Mouse (Mus musculus) neural tube, embryonic 15.5 days (tissue): ENCODE data around the gene Pvr. TPM values are rescaled to one million over a fixed set of nuclear protein-coding genes. Genes with fewer than 3 reads are reported as not detected.
"Not testable (repeated sequence)": the region's sequence is repeated elsewhere in the genome, so short reads cannot be mapped to it uniquely, and the experiment has no call there.

Source experiments
- ATAC-seq: fragments of 200-750 bp; cut with Nextera tagmentation; 2 replicates; pipeline ENCODE4 v1.8.0; 2017; ENCODE audit warnings: mild to moderate bottlenecking, moderate TSS enrichment, moderate library complexity; ENCODE audit not compliant: low FRiP score
- H3K27ac ChIP-seq: fragments of 300-500 bp; sonication (generic); replicated peaks from 2 replicates; pipeline ENCODE4 v1.5.1; 2015; ENCODE audit warnings: mild to moderate bottlenecking, inconsistent platforms
- H3K27me3 ChIP-seq: fragments of 300-500 bp; sonication (generic); replicated peaks from 2 replicates; pipeline ENCODE4 v1.6.1; 2015; ENCODE audit warnings: inconsistent platforms
- H3K36me3 ChIP-seq: fragments of 300-500 bp; sonication (generic); 2 replicates; pipeline ENCODE4 v1.6.1; 2015; ENCODE audit warnings: inconsistent platforms
- H3K4me1 ChIP-seq: fragments of 300-500 bp; sonication (generic); 2 replicates; pipeline ENCODE4 v1.6.1; 2015; ENCODE audit warnings: inconsistent platforms
- H3K4me2 ChIP-seq: fragments of 300-500 bp; sonication (generic); 2 replicates; pipeline ENCODE4 v1.6.1; 2015; ENCODE audit warnings: inconsistent platforms, mild to moderate bottlenecking, moderate library complexity
- H3K4me3 ChIP-seq: fragments of 300-500 bp; sonication (generic); replicated peaks from 2 replicates; pipeline ENCODE4 v1.5.1; 2015; ENCODE audit warnings: mild to moderate bottlenecking, inconsistent platforms
- H3K9ac ChIP-seq: fragments of 300-500 bp; sonication (generic); replicated peaks from 2 replicates; pipeline ENCODE4 v1.6.1; 2015; ENCODE audit warnings: mild to moderate bottlenecking, inconsistent platforms
- H3K9me3 ChIP-seq: fragments of 300-500 bp; sonication (generic); replicated peaks from 2 replicates; pipeline ENCODE4 v1.6.1; 2016; ENCODE audit warnings: inconsistent platforms
- WGBS: fragments of 180-500 bp; shearing (Covaris S2); methylation state at CpG from one replicate; pipeline ENCODE4 v1.1.7; 2015; ENCODE audit warnings: mixed read lengths; 5-methylcytosine and 5-hydroxymethylcytosine counted together
- polyA plus RNA-seq: library from polyadenylated mRNA; unstranded; fragments of >200 nt; fragmentation: Nextera tagmentation; extraction: Ambion mirVana; gene quantifications from 2 replicates; pipeline ENCODE4 v1.2.1, GENCODE M21; 2015

Gene Pvr
- polyA plus RNA-seq, 1 experiment from 2014 or later: 12.5 TPM

DNA sequence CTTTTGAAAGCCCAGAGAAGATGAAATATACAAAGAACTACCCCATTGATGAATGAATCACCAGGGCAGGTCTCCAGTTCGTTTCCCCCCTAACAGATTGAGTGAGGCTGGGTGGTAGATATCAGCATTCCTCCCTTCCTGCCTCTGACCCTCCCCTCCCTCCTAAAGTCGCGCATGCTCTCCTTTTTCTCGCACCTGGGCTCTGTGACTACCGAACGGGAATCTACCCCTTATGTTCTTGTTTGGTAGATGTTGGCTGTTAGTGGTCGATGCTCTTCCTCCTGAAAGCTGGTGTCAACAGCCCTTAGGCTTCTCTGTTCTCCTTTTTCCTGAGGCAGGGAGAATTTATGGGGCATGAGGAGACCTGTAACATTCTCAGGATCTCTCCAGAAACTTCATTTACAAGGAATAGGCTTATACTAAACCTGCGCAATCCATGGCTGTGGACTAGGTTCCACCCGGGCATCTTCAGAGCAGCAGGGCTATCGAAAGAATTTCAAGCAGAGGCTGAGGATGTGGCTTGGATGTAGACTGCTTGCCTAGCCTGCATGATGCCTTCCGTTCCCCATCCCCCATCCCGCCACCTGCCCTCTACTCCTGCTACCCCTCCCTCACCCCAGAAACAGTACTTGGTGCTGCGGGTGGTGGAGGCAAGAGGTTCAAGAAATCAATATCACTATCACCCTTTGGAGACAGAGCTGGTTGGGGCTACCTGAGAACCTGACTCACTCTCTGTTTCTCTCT is 11.3 kb upstream of the Pvr start:
- H3K4me2 ChIP-seq: peak overlapping the region; percentile 59
- H3K27me3 ChIP-seq: no peaks in the 10 kb centered on the region
- H3K36me3 ChIP-seq: no peaks in the 10 kb centered on the region
- no peaks in the 10 kb centered on the region for H3K9me3 ChIP-seq
- H3K4me1 ChIP-seq: peaks cover 11% of the 10 kb centered on the region
- H3K27ac ChIP-seq: no peak overlapping the region; the same call in 1 of the 2 replicates
- peak overlapping the region; percentile 17; the same call in 1 of the 2 replicates for H3K4me3 ChIP-seq
- peak; percentile 65 for ATAC-seq
- 29% methylated on average over 13 of the region's 13 CpGs for WGBS
- H3K9ac ChIP-seq: no peak overlapping the region

DNA sequence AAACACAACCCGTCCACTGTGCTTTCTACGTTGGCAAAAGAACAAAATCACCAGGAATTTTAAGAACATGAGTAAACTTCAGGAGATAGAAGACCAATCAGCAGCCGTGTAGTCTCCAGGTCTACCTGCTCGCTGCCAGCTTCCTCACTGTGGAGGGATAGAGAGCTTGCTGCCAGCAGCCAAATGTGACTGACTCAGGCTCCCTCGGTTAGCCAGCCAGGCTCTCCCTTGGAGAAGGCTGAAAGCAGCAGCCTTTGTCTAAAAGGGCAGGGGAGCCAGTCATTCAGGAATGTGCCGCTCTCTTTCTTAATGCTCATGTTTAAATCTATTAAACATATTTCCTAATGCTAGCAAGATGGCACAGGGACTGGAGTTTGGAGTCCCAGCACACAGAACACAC is 9.5 kb upstream of the Pvr start:
- H3K4me3 ChIP-seq, H3K9me3 ChIP-seq, H3K4me2 ChIP-seq, H3K36me3 ChIP-seq, H3K9ac ChIP-seq, ATAC-seq, H3K27ac ChIP-seq, H3K27me3 ChIP-seq: not testable (repeated sequence)
- peaks cover 11% of the 10 kb centered on the region for H3K4me1 ChIP-seq
- 84% methylated on average over 6 of the region's 6 CpGs for WGBS

DNA sequence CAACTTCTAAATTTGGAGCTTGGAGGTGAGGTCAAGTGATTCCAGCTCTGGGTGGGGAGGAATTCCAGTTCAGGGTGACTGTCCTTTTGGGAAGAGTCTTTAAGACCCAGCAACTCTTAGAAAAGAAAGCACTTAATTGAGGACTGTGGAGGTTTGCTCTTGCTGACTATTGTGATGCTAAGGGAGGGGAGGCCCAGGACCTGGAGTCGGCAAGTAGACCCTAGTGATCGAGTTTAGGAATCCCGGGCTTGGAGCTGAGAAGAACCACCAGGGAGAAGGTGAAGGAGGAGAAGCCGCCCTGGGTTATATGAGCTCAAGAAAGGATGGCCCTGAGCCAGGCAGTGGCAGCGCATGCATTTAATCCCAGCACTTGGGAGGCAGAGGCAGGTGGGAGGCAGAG is 7.5 kb upstream of the Pvr start:
- no peak for ATAC-seq
- Histone ChIP-seq H3K4me1 (peaks cover 9% of the 10 kb centered on the region), H3K4me2 (no peak overlapping the region), H3K9ac (no peak overlapping the region), H3K4me3 (no peak overlapping the region), H3K27ac (no peak overlapping the region), H3K9me3 (no peaks in the 10 kb centered on the region), H3K36me3 (no peaks in the 10 kb centered on the region), H3K27me3 (no peaks in the 10 kb centered on the region)
- 36% methylated on average over 5 of the region's 5 CpGs for whole genome bisulfite sequencing

DNA sequence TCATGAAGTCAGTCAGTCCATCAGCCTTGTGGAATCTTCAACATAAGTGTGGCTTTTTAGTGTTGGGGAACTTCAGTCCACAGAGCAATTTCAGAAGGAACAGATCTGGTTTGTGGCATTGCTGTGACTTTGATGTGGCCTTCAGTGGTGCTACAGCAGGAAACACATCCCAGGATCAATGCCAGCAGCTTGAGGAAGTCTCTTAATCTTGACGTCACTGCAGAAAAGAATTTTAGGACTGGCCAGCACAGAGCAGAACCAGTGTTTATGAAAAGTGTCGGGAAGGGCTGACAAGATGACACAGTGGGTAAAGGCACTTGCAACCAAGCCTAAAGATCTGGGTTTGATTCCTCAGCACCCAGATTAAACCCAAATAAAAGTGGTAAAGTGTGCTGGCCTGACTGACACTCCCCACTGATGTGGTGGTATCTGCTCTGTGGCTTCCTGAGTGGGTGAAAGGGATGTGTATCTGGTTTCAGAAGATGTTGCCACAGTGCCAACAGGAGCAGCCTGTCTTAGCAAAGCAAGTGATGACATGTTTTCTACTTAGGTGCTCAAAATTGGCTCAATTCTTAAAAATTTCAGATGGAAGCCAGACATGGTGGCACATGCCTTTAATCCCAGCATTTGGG is 6.0 kb upstream of the Pvr start:
- no peak overlapping the region for H3K4me2 ChIP-seq
- no peaks in the 10 kb centered on the region for H3K9me3 ChIP-seq
- no peak overlapping the region for H3K4me3 ChIP-seq
- no peak overlapping the region for H3K27ac ChIP-seq
- no peaks in the 10 kb centered on the region for H3K27me3 ChIP-seq
- no peaks in the 10 kb centered on the region for H3K36me3 ChIP-seq
- H3K4me1 ChIP-seq: peaks cover under 1% of the 10 kb centered on the region
- 81% methylated on average over 2 of the region's 2 CpGs for WGBS
- ATAC-seq: no peak
- no peak overlapping the region for H3K9ac ChIP-seq

DNA sequence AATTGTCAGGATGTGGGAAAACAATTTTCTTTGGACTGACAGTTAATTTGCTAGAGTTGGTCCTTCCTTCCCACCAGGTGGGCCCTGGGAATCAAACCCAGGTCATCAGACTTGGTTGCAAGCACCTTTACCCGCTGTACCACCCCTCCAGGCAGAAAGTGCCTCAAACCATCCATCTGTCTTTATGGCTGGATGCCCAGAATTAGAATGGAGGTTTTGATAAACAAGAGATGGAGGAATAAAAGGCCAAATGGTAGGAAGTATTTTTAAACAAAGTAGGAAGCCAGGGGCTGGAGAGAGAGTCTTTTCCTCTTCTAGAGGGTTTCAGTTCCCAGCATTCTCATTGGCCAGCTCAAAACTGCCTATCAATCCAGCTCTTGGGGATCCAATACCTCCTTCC is 4.4 kb upstream of the Pvr start:
- H3K27me3 ChIP-seq: no peaks in the 10 kb centered on the region

DNA sequence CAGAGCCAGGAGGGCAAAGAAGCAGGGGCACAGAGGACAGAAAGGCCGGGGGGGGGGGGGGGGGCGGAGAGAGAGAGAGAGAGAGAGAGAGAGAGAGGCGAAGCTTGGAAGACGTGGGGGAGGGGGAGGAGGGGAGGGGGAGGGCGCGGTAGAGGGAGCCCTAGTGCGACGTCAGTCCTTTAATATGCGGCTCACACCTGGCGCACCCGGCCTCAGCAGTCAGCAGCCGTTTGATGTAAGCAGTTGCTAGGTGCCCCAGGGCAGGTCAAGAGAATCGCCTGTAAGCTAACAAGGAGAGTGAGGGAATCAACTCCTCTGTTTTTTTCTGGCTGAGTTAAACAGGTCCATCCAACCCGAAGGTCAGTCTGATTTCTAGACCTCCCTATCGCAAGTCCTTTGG is 2.8 kb upstream of the Pvr start:
- Histone ChIP-seq H3K4me2 (0 out of 2 replicates have a peak overlapping the region, but pooled peaks have one; percentile 25), H3K9ac (no peak overlapping the region), H3K9me3 (no peaks in the 10 kb centered on the region), H3K4me3 (no peak overlapping the region), H3K4me1 (peaks cover 18% of the 10 kb centered on the region), H3K36me3 (no peaks in the 10 kb centered on the region), H3K27ac (no peak overlapping the region), H3K27me3 (no peaks in the 10 kb centered on the region)
- WGBS: 18% methylated on average over 7 of the region's 15 CpGs
- ATAC-seq: no peak

More for the DNA sequence above, 4.4 kb upstream of the Pvr start:
- WGBS: 64% methylated on average over 1 of the region's 1 CpGs
- no peak for ATAC-seq
- H3K4me3 ChIP-seq: no peak overlapping the region
- H3K9ac ChIP-seq: no peak overlapping the region
- H3K9me3 ChIP-seq: no peaks in the 10 kb centered on the region
- H3K36me3 ChIP-seq: no peaks in the 10 kb centered on the region
- H3K4me1 ChIP-seq: peaks cover 10% of the 10 kb centered on the region
- no peak overlapping the region for H3K4me2 ChIP-seq
- no peak overlapping the region for H3K27ac ChIP-seq

DNA sequence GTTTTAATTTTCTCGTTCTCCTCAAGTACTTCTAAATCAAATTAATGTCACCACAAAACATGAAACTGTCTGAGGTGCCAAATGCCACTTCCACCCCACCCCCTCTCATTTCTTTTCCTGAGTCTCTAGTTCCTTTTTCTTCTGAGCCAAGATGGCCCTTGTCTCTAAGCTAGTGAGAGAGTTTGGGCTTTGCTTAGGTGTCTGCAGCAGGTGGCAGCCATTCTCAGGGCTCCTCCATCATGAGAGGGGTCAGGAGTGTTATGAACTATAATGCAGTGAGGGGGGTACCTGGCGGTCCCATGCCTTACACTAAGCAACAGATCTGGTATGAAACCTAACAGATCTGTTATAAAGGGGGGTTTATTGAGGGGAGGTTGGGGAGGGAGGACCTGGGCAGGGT is 2.4 kb upstream of the Pvr start:
- 40% methylated on average over 2 of the region's 2 CpGs for WGBS
- H3K9me3 ChIP-seq: no peaks in the 10 kb centered on the region

DNA sequence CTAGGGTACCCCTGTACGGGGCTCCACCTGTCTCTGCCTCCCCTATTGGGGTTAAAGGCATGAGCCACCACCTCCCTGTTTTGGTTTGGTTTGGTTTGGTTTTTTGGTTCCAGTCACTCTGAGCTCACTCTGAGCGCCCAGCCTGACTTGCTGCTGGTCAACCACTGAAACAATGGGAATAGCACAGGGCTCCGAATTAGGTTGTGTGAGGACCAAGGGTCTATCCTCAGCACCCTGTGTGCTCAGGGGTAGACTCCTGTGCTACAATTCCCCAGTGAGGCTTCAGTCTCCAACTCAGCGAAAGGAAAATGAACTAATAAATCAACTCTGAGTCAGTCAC is 824 bp downstream of the Pvr start:
- Histone ChIP-seq H3K4me3 (peak overlapping the region; percentile 77), H3K4me1 (peaks cover 18% of the 10 kb centered on the region), H3K36me3 (peaks cover 14% of the 10 kb centered on the region), H3K27me3 (no peaks in the 10 kb centered on the region), H3K27ac (peak overlapping the region; percentile 91), H3K9ac (peak overlapping the region; percentile 91), H3K4me2 (peak overlapping the region; percentile 69), H3K9me3 (no peaks in the 10 kb centered on the region)
- WGBS: 30% methylated on average over 4 of the region's 4 CpGs
- ATAC-seq: peak; percentile 50

More for the DNA sequence above, 2.4 kb upstream of the Pvr start:
- H3K9ac ChIP-seq: no peak overlapping the region
- no peaks in the 10 kb centered on the region for H3K27me3 ChIP-seq
- H3K27ac ChIP-seq: no peak overlapping the region
- peaks cover 18% of the 10 kb centered on the region for H3K4me1 ChIP-seq
- no peak overlapping the region for H3K4me3 ChIP-seq
- ATAC-seq: no peak
- no peaks in the 10 kb centered on the region for H3K36me3 ChIP-seq
- H3K4me2 ChIP-seq: no peak overlapping the region

DNA sequence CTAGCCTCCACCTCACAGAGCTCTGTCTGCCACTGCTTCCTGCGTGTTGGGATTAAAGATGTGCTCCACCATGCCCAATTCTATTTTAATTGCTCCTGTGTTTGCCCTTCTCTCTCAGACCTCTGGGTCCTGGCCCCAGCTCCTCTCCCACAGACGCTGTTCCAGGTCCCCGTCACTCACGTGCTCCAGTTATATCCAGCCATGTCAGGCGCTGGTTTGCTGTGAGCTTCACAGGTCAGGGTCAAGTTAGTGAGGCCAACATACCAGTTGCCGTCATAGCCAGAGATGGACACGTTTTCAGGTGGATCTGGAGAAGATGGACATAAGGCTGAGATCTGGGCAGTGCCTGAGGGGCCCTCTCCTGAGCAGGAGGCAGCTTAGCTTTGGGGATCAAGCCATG is 6.4 kb downstream of the Pvr start:
- 95% methylated on average over 7 of the region's 7 CpGs for WGBS
- no peak overlapping the region for H3K27ac ChIP-seq
- no peak overlapping the region for H3K4me2 ChIP-seq
- H3K4me1 ChIP-seq: no peaks in the 10 kb centered on the region
- no peak for ATAC-seq
- no peaks in the 10 kb centered on the region for H3K9me3 ChIP-seq
- no peak overlapping the region for H3K9ac ChIP-seq
- no peak overlapping the region for H3K4me3 ChIP-seq
- H3K27me3 ChIP-seq: no peaks in the 10 kb centered on the region
- H3K36me3 ChIP-seq: peaks cover 16% of the 10 kb centered on the region

DNA sequence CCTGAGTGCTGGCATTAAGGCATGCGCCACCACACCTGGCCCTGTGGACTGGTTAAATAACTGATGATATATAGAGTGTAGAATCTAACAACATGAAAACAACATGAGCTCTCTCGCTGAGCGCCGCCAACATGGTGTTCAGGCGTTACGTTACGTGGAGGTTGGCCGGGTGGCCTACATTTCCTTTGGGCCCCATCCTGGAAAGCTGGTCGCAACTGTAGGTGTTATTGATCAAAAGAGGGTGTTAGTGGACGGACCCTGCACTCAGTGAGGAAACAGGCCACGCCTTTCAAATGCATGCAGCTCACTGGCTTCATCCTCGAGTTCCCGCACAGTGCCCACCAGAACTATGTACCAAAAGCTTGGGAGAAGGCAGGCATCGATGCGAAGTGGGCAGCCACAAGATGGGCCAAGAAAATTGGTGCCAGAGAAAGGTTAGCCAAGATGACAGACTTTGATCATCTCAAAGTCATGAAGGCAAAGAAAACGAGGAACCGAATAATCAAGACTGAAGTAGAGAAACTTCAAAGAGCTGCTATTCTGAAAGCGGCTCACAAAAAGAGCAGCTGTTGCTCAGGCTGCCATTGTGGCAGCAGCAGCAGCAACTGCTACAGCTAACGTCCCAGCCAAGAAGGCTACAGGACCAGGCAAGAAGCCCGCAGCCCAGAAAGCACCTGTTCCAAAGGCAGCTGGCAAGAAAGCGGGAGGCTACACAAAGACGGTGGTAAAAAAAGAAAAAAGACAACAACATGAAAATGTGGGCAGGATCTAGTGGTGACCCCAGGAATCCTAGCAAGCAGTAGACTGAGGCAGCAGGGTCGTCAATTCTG is 9.1 kb downstream of the Pvr start:
- Histone ChIP-seq H3K27me3 (no peaks in the 10 kb centered on the region), H3K4me3 (no peak overlapping the region), H3K4me1 (no peaks in the 10 kb centered on the region), H3K9ac (no peak overlapping the region), H3K36me3 (peaks cover 33% of the 10 kb centered on the region), H3K4me2 (no peak overlapping the region), H3K9me3 (no peaks in the 10 kb centered on the region), H3K27ac (no peak overlapping the region)
- 85% methylated on average over 23 of the region's 23 CpGs for WGBS
- no peak for ATAC-seq

DNA sequence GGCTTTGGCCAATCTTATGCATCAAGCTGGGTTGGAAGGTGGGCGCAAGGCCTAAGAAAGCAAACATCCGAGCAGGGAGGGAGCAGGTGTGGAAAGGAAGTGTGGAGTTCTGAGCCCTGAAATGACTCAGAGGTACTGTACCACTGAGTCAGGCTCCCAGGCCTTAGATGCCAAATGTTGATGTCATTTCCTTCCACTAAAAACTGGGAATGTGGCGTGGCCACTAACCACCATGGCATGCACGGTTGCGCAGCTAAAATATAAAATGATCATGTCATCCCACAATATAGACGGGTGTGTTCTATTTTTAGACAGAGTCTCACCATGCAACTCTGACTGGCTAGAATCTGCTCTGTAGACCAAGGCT is 9.7 kb downstream of the Pvr start:
- no peaks in the 10 kb centered on the region for H3K4me1 ChIP-seq
- WGBS: 93% methylated on average over 6 of the region's 6 CpGs
- H3K27me3 ChIP-seq: no peaks in the 10 kb centered on the region
- H3K9ac ChIP-seq: no peak overlapping the region
- H3K27ac ChIP-seq: no peak overlapping the region
- no peak overlapping the region for H3K4me3 ChIP-seq
- H3K9me3 ChIP-seq: 0 out of 2 replicates have a peak, but pooled peaks cover 4% of the 10 kb centered on the region
- peaks cover 32% of the 10 kb centered on the region for H3K36me3 ChIP-seq
- ATAC-seq: no peak
- no peak overlapping the region for H3K4me2 ChIP-seq
